Mouse (Mus musculus) adipocyte (in vitro differentiated cells): ENCODE data around the gene Aff1.

Source experiments
- DNase-seq: peaks from one replicate; pipeline ENCODE4 v3.0.0-alpha.2; 2016; ENCODE audit warnings: low spot score

Gene Aff1

GRCm38 (mm10) chr5:103726281-103726938, 34.2 kb downstream of the Aff1 start:
- no peak for DNase-seq

GRCm38 (mm10) chr5:103727777-103728395, 35.7 kb downstream of the Aff1 start:
- DNase-seq = no peak

GRCm38 (mm10) chr5:103729225-103729624, 37.1 kb downstream of the Aff1 start:
- no peak for DNase-seq

GRCm38 (mm10) chr5:103730142-103730541, 38.0 kb downstream of the Aff1 start:
- no peak for DNase-seq

GRCm38 (mm10) chr5:103730727-103731126, 38.6 kb downstream of the Aff1 start:
- no peak for DNase-seq

- no peak for DNase-seq
Observed at GRCm38 (mm10) chr5:103732581-103732980, 40.4 kb downstream of the Aff1 start.

- DNase-seq = no peak
Observed at GRCm38 (mm10) chr5:103735411-103736112, 43.4 kb downstream of the Aff1 start.

- peak; percentile 27 for DNase-seq
Observed at GRCm38 (mm10) chr5:103736553-103737207, 44.5 kb downstream of the Aff1 start.

- peak; percentile 97 for DNase-seq
Observed at GRCm38 (mm10) chr5:103737208-103738066, 45.3 kb downstream of the Aff1 start.

- DNase-seq = no peak
Observed at GRCm38 (mm10) chr5:103738509-103738908, 46.3 kb downstream of the Aff1 start.

- DNase-seq = no peak
Observed at GRCm38 (mm10) chr5:103739163-103739562, 47.0 kb downstream of the Aff1 start.

GRCm38 (mm10) chr5:103740093-103740902, 48.1 kb downstream of the Aff1 start:
- DNase-seq = peak; percentile 71

GRCm38 (mm10) chr5:103740903-103741246, 48.7 kb downstream of the Aff1 start:
- no peak for DNase-seq

- DNase-seq = peak; percentile 65
Observed at GRCm38 (mm10) chr5:103741443-103741842, 49.3 kb downstream of the Aff1 start.

GRCm38 (mm10) chr5:103741992-103742391, 49.8 kb downstream of the Aff1 start:
- DNase-seq = no peak

- no peak for DNase-seq
Observed at GRCm38 (mm10) chr5:103744531-103744930, 52.4 kb downstream of the Aff1 start.

GRCm38 (mm10) chr5:103745635-103746034, 53.5 kb downstream of the Aff1 start:
- DNase-seq = no peak

- DNase-seq = no peak
Observed at GRCm38 (mm10) chr5:103746561-103747085, 54.4 kb downstream of the Aff1 start.

GRCm38 (mm10) chr5:103747098-103747497, 54.9 kb downstream of the Aff1 start:
- DNase-seq = peak; percentile 43

GRCm38 (mm10) chr5:103748343-103748742, 56.2 kb downstream of the Aff1 start:
- DNase-seq = no peak
